Mouse (Mus musculus): ENCODE data around the gene Eif4e1b. TPM values are rescaled to one million over a fixed set of nuclear protein-coding genes. Genes with fewer than 3 reads are reported as not detected.

Eif4e1b gene
- polyA plus RNA-seq, 1 experiment from 2014 or later, result not detected

DNA sequence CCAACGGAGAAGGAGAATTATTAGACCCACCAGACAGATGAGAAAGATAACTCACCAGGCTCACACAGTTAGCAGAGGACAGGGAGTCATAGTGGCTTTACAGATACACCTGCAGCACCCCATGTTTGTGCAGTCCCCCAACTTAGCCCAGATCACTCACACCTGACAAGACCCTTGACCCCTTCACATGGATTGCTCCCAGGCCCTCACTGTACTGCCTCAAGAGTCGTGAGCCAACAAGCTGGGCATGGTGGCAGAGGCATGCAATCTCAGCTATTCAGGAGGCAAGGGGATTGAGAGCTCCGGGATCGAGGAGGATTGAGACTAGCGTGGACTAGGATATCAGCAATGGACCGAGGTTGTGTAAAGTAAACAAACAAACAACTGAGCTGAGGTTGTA is 30.1 kb upstream of the Eif4e1b start:
- no peak for ATAC-seq
- no peak for DNase-seq
- Histone ChIP-seq H3K27ac (ENCODE audit: low read depth) (no peak overlapping the region), H3K4me1 (ENCODE audit: insufficient read depth) (peaks cover 15% of the 10 kb centered on the region), H3K4me3 (ENCODE audit: low read depth, low read length) (no peak overlapping the region), H3K4me2 (ENCODE audit: low read depth, low read length) (no peak overlapping the region), H3K36me3 (replicated peaks; ENCODE audit: insufficient read depth, low read length) (no peaks in the 10 kb centered on the region), H3K9ac (replicated peaks) (no peak overlapping the region), H3K9me3 (ENCODE audit: low read length) (no peaks in the 10 kb centered on the region), H3K27me3 (ENCODE audit: insufficient read depth, low read length) (peaks cover 36% of the 10 kb centered on the region)
- 47% methylated on average over 6 of the region's 6 CpGs for WGBS (ENCODE audit: insufficient replicate concordance)
- no peak for TF ChIP-seq EP300 (IDR thresholded peaks at IDR 0.05; ENCODE audit: low read depth)
- no peak for TF ChIP-seq CTCF (IDR thresholded peaks at IDR 0.05; ENCODE audit: low read depth)

DNA sequence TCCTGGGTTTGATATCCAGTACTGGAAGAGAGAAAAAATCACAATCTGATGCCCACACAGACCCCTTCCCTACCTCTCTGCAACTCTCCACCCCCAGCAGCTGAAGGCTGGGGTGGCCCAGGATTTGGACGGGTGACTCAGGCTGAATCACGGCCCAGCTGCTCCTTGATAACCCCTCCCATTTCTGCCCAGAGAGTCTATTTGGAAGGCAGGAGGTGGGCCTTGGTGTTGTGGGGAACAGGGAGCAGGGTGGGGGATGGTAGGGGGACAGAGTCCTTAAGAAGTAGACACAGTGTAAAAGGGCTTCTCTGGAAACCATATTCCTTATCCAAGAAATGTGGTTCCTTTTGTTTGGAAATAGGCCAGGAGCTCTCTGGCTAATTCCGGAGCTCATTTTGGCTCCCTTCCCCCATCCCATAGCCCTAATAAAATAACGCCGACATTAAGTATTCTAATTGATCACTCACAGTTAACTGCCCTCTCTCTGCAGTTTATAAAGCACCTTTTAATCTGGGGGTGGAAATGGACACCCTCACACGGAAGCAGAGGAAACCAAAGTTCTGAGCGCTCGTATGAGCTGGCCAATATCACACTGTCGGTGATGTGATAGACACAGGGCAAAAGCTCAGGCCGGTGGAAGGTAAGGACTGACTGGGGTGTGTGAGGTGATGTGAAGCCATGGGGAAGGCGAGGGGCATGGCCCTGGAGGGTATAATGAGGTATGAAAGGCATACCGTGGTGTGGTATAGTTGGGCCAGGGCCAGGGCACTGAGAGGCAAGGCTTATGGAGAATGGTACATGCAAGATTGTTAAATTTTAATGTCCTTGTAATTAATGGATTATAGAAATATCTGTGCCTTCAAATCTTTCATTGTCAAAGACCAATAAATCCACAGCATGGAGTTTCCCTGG is 29.4 kb upstream of the Eif4e1b start:
- no peak overlapping the region for H3K4me2 ChIP-seq (ENCODE audit: low read depth, low read length)
- no peak overlapping the region for H3K27ac ChIP-seq (ENCODE audit: low read depth)
- ATAC-seq (no peak), DNase-seq (no peak)
- peaks cover 39% of the 10 kb centered on the region for H3K27me3 ChIP-seq (ENCODE audit: insufficient read depth, low read length)
- H3K4me1 ChIP-seq (ENCODE audit: insufficient read depth), result peaks cover 12% of the 10 kb centered on the region
- 43% methylated on average over 12 of the region's 12 CpGs for WGBS (ENCODE audit: insufficient replicate concordance)
- H3K9ac ChIP-seq (replicated peaks), result no peak overlapping the region
- no peaks in the 10 kb centered on the region for H3K36me3 ChIP-seq (replicated peaks; ENCODE audit: insufficient read depth, low read length)
- TF ChIP-seq EP300 (IDR thresholded peaks at IDR 0.05; ENCODE audit: low read depth), result no peak
- no peak for TF ChIP-seq CTCF (IDR thresholded peaks at IDR 0.05; ENCODE audit: low read depth)
- H3K4me3 ChIP-seq (ENCODE audit: low read depth, low read length), result no peak overlapping the region
- H3K9me3 ChIP-seq (ENCODE audit: low read length), result no peaks in the 10 kb centered on the region

DNA sequence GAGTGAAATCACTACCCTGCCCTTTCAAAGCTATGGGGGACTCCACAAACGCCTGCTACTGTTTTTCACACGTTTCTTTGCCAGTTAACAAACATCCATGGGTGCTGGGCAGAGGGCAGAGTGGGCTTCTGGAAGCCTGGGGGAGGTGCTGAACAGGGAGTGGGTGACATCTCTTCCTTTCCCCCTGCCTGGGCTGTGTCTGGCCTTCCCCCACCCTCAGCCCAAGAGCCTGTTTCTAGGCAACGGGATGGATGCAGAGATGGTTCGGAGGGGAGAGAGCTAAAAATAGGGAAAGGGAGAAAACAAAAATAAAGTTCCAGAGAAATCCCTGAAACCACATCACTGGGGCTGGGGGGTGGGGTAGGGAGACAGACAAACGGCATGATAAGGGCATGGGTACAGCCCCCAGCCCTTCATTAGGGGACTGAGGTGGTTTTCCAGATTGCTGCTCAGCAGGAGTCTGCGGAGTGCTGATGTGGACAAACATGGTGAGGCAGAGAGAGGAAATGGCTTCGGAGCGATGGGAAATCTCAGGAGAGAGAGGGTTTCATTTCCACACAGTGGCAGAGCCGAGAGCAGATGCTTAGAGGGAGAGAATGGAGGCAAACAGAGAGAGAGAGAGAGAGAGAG is 28.5 kb upstream of the Eif4e1b start:
- TF ChIP-seq EP300 (IDR thresholded peaks at IDR 0.05; ENCODE audit: low read depth) (no peak), CTCF (IDR thresholded peaks at IDR 0.05; ENCODE audit: low read depth) (no peak)
- Histone ChIP-seq H3K36me3 (replicated peaks; ENCODE audit: insufficient read depth, low read length) (no peaks in the 10 kb centered on the region), H3K9me3 (ENCODE audit: low read length) (no peaks in the 10 kb centered on the region), H3K27ac (ENCODE audit: low read depth) (no peak overlapping the region), H3K4me2 (ENCODE audit: low read depth, low read length) (no peak overlapping the region), H3K4me1 (ENCODE audit: insufficient read depth) (peaks cover 7% of the 10 kb centered on the region), H3K27me3 (ENCODE audit: insufficient read depth, low read length) (peaks cover 35% of the 10 kb centered on the region), H3K9ac (replicated peaks) (no peak overlapping the region), H3K4me3 (ENCODE audit: low read depth, low read length) (no peak overlapping the region)
- ATAC-seq (no peak), DNase-seq (no peak)
- WGBS (ENCODE audit: insufficient replicate concordance), result 30% methylated on average over 9 of the region's 9 CpGs

DNA sequence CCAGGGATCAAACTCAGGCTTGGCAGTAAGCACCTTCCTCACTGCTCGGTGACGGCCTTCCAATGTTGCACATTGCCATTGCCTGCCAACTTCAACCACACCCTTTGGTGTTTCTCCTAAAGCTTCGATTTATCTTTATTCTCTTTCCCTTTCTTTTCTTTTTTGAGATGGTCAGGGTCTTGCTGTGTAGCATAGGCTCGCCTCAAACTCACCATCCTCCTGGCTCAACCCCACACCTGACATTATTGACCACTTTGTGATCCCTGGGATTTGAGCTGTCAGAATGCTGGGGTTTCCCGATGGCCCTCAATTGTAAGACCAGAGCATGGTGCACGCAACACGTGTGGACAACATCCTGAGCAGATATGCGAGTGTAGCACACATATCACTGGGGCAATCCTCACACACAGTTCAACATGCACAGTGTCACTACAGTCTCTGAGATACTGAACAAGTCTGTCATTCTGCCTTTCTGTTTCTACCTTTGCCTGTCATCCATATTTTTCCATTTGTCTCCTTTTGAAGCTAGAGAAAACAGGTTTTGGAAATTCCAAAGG is 27.6 kb upstream of the Eif4e1b start:
- Histone ChIP-seq H3K4me3 (ENCODE audit: low read depth, low read length) (no peak overlapping the region), H3K36me3 (replicated peaks; ENCODE audit: insufficient read depth, low read length) (no peaks in the 10 kb centered on the region), H3K4me2 (ENCODE audit: low read depth, low read length) (no peak overlapping the region), H3K27ac (ENCODE audit: low read depth) (no peak overlapping the region), H3K9me3 (ENCODE audit: low read length) (no peaks in the 10 kb centered on the region), H3K9ac (replicated peaks) (no peak overlapping the region), H3K4me1 (ENCODE audit: insufficient read depth) (peaks cover 7% of the 10 kb centered on the region), H3K27me3 (ENCODE audit: insufficient read depth, low read length) (peaks cover 26% of the 10 kb centered on the region)
- TF ChIP-seq CTCF (IDR thresholded peaks at IDR 0.05; ENCODE audit: low read depth) (no peak), EP300 (IDR thresholded peaks at IDR 0.05; ENCODE audit: low read depth) (no peak)
- no peak for DNase-seq
- 79% methylated on average over 8 of the region's 8 CpGs for WGBS (ENCODE audit: insufficient replicate concordance)
- ATAC-seq, result no peak

DNA sequence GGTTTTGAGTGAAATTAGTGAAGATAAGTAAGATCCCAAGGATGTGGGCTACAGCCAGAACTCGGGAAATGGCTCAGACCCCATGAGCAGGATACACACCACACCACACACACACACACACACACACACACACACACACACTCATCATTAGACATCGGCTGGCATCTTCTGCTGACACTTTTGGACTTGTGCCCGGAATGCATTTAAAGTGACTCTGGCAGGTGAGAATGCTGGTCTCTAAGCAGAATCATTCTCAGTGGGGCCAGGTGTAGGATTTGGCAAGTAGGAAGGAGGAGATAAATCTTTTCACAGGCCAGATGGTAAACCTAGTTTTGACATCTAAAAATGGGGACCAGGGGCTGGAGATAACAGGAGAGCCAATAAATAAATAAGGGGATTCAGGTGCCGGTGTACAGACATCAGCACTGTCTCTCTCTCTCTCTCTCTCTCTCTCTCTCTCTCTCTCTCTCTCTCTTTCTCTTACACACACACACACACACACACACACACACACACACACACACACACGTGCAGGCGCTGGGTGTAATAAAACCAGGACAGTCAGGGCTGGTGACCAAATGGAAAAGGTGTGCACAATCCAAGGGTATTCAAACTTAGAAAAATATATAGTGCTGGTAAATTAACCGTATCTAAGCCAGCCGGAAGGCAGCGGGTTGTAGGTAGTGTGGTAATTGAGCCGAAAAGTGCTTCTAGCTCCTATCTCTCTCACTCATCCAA is 26.5 kb upstream of the Eif4e1b start:
- Histone ChIP-seq H3K4me3 (ENCODE audit: low read depth, low read length) (no peak overlapping the region), H3K36me3 (replicated peaks; ENCODE audit: insufficient read depth, low read length) (no peaks in the 10 kb centered on the region), H3K27ac (ENCODE audit: low read depth) (no peak overlapping the region), H3K27me3 (ENCODE audit: insufficient read depth, low read length) (peaks cover 20% of the 10 kb centered on the region), H3K9me3 (ENCODE audit: low read length) (no peaks in the 10 kb centered on the region), H3K9ac (replicated peaks) (no peak overlapping the region), H3K4me1 (ENCODE audit: insufficient read depth) (peaks cover 7% of the 10 kb centered on the region), H3K4me2 (ENCODE audit: low read depth, low read length) (no peak overlapping the region)
- WGBS (ENCODE audit: insufficient replicate concordance), result 49% methylated on average over 10 of the region's 10 CpGs
- ATAC-seq, result no peak
- TF ChIP-seq CTCF (IDR thresholded peaks at IDR 0.05; ENCODE audit: low read depth) (no peak), EP300 (IDR thresholded peaks at IDR 0.05; ENCODE audit: low read depth) (no peak)
- no peak for DNase-seq

Measured in liver, postnatal 0 days (tissue).